Mouse (Mus musculus) MEL (cell line): ENCODE measurements around the gene Slc25a1. TPM values are rescaled to one million over a fixed set of nuclear protein-coding genes. Genes with fewer than 3 reads are reported as not detected.

Source experiments
- DNase-seq: peaks from one replicate; pipeline ENCODE4 v3.0.0; 2011; ENCODE audit warnings: low read depth, low spot score
- H3K27ac ChIP-seq: 2 replicates; pipeline ENCODE4 v1.5.1; 2012; ENCODE audit warnings: low read depth, mild to moderate bottlenecking, control low read depth, low read length, moderate library complexity; ENCODE audit not compliant: control insufficient read depth
- H3K27me3 ChIP-seq, 2 experiments: fragments of 150-350 bp in 1 of 2; sonication (generic) in 1 of 2; 2 replicates each; pipeline ENCODE4 v1.6.1; 2012; ENCODE audit warnings: low read length in 2 of 2, mild to moderate bottlenecking in 2 of 2, improper control_type of control experiment in 1 of 2, moderate library complexity in 1 of 2; ENCODE audit not compliant: insufficient read depth in 2 of 2, control insufficient read depth in 1 of 2
- H3K36me3 ChIP-seq, 2 experiments: 2 replicates each; pipeline ENCODE4 v1.6.1; 2012 to 2014; ENCODE audit warnings: low read length in 2 of 2, improper control_type of control experiment in 1 of 2, inconsistent platforms in 1 of 2, mild to moderate bottlenecking in 1 of 2; ENCODE audit not compliant: insufficient read depth in 2 of 2, control insufficient read depth in 1 of 2
- H3K4me1 ChIP-seq, 2 experiments: fragments of 150-350 bp in 1 of 2; sonication (generic) in 1 of 2; 2 replicates each; pipeline ENCODE4 v1.6.1; 2012; ENCODE audit warnings: low read length in 2 of 2, improper control_type of control experiment in 1 of 2, mild to moderate bottlenecking in 1 of 2; ENCODE audit not compliant: insufficient read depth in 2 of 2, control insufficient read depth in 1 of 2
- H3K4me3 ChIP-seq, 2 experiments: fragments of 150-350 bp in 1 of 2; sonication (generic) in 1 of 2; 2 replicates each; pipeline ENCODE4 v1.5.1; 2012; ENCODE audit warnings: low read depth in 2 of 2, low read length in 2 of 2, mild to moderate bottlenecking in 2 of 2, moderate library complexity in 2 of 2, control low read depth in 1 of 2, improper control_type of control experiment in 1 of 2; ENCODE audit not compliant: control insufficient read depth in 1 of 2, insufficient read depth in 1 of 2
- H3K79me2 ChIP-seq: 2 replicates; pipeline ENCODE4 v1.6.1; 2012; ENCODE audit warnings: mild to moderate bottlenecking, low read length, moderate library complexity; ENCODE audit not compliant: control insufficient read depth, poor library complexity, insufficient read depth
- H3K9ac ChIP-seq: 2 replicates; pipeline ENCODE4 v1.6.1; 2012; ENCODE audit warnings: low read depth, mild to moderate bottlenecking, control low read depth, low read length, moderate library complexity; ENCODE audit not compliant: control insufficient read depth, poor library complexity, severe bottlenecking
- H3K9me3 ChIP-seq: fragments of 150-350 bp; sonication (generic); replicated peaks from 2 replicates; pipeline ENCODE4 v1.6.1; 2012; ENCODE audit warnings: mild to moderate bottlenecking, low read length, improper control_type of control experiment, moderate library complexity; ENCODE audit not compliant: insufficient read depth
- BHLHE40 ChIP-seq: IDR thresholded peaks from 2 replicates; pipeline ENCODE4 v1.6.1; 2012; ENCODE audit warnings: low read depth, mild to moderate bottlenecking, inconsistent platforms, low read length, improper control_type of control experiment, borderline replicate concordance
- CHD1 ChIP-seq: IDR thresholded peaks from 2 replicates; pipeline ENCODE4 v1.6.1; 2012; ENCODE audit warnings: low read depth, mild to moderate bottlenecking, inconsistent platforms, low read length, improper control_type of control experiment
- CHD2 ChIP-seq: IDR thresholded peaks from 2 replicates; pipeline ENCODE4 v1.6.1; 2011; ENCODE audit warnings: low read length, improper control_type of control experiment
- ETS1 ChIP-seq: IDR thresholded peaks from 2 replicates; pipeline ENCODE4 v1.6.1; 2012; ENCODE audit warnings: low read depth, mild to moderate bottlenecking, inconsistent platforms, low read length, improper control_type of control experiment, moderate library complexity
- HCFC1 ChIP-seq: IDR thresholded peaks from 2 replicates; pipeline ENCODE4 v1.6.1; 2012; ENCODE audit warnings: low read depth, mild to moderate bottlenecking, inconsistent platforms, low read length, improper control_type of control experiment, moderate library complexity
- JUND ChIP-seq: IDR thresholded peaks from 2 replicates; pipeline ENCODE4 v1.6.1; 2011; ENCODE audit warnings: low read depth, mild to moderate bottlenecking, improper control_type of control experiment, low read length
- KAT2A ChIP-seq: conservative IDR thresholded peaks from 2 replicates; pipeline ENCODE4 v1.6.1; 2012; ENCODE audit warnings: low read depth, low read length, improper control_type of control experiment, inconsistent platforms
- MAFK ChIP-seq: IDR thresholded peaks from 2 replicates; pipeline ENCODE4 v1.6.1; 2011; ENCODE audit warnings: low read depth, mild to moderate bottlenecking, low read length, improper control_type of control experiment, borderline replicate concordance
- MAX ChIP-seq: IDR thresholded peaks from 2 replicates; pipeline ENCODE4 v1.6.1; 2011; ENCODE audit warnings: low read length, improper control_type of control experiment
- MAZ ChIP-seq: IDR thresholded peaks from 2 replicates; pipeline ENCODE4 v1.6.1; 2012; ENCODE audit warnings: low read depth, mild to moderate bottlenecking, inconsistent platforms, low read length, improper control_type of control experiment
- MXI1 ChIP-seq: IDR thresholded peaks from 2 replicates; pipeline ENCODE4 v1.6.1; 2011; ENCODE audit warnings: mild to moderate bottlenecking, low read depth, low read length, improper control_type of control experiment
- MYB ChIP-seq: IDR thresholded peaks from 2 replicates; pipeline ENCODE4 v1.6.1; 2011; ENCODE audit warnings: mild to moderate bottlenecking, low read depth, low read length, improper control_type of control experiment
- MYC ChIP-seq: IDR thresholded peaks from 2 replicates; pipeline ENCODE4 v1.6.1; 2011; ENCODE audit warnings: low read depth, mild to moderate bottlenecking, low read length, improper control_type of control experiment, moderate library complexity
- NRF1 ChIP-seq: IDR thresholded peaks from 2 replicates; pipeline ENCODE4 v1.6.1; 2014; ENCODE audit warnings: low read depth, mild to moderate bottlenecking, inconsistent platforms, low read length, improper control_type of control experiment, moderate library complexity; ENCODE audit not compliant: poor library complexity, insufficient read depth, severe bottlenecking
- POLR2A ChIP-seq, 2 experiments: IDR thresholded peaks; 2 replicates each; pipeline ENCODE4 v1.6.1; 2011 to 2012; ENCODE audit warnings: low read length in 2 of 2, mild to moderate bottlenecking in 2 of 2, control low read depth in 1 of 2, improper control_type of control experiment in 1 of 2, low read depth in 1 of 2, moderate library complexity in 1 of 2; ENCODE audit not compliant: control insufficient read depth in 1 of 2, insufficient read depth in 1 of 2, poor library complexity in 1 of 2
- RAD21 ChIP-seq: IDR thresholded peaks from 2 replicates; pipeline ENCODE4 v1.6.1; 2011; ENCODE audit warnings: mild to moderate bottlenecking, low read depth, low read length, improper control_type of control experiment
- RCOR1 ChIP-seq: IDR thresholded peaks from 2 replicates; pipeline ENCODE4 v1.6.1; 2012; ENCODE audit warnings: low read depth, mild to moderate bottlenecking, inconsistent platforms, low read length, improper control_type of control experiment
- SIN3A ChIP-seq: IDR thresholded peaks from 2 replicates; pipeline ENCODE4 v1.6.1; 2012; ENCODE audit warnings: low read length, improper control_type of control experiment, inconsistent platforms
- SMC3 ChIP-seq: IDR thresholded peaks from 2 replicates; pipeline ENCODE4 v1.6.1; 2011; ENCODE audit warnings: low read depth, low read length, improper control_type of control experiment
- TAL1 ChIP-seq: IDR thresholded peaks from 2 replicates; pipeline ENCODE4 v1.6.1; 2012; ENCODE audit warnings: mild to moderate bottlenecking, inconsistent platforms, low read length, moderate library complexity, mixed read lengths
- USF1 ChIP-seq: IDR thresholded peaks from 2 replicates; pipeline ENCODE4 v1.6.1; 2014; ENCODE audit warnings: low read depth, mild to moderate bottlenecking, inconsistent platforms, low read length, improper control_type of control experiment, moderate library complexity
- ZC3H11A ChIP-seq: IDR thresholded peaks from 2 replicates; pipeline ENCODE4 v1.6.1; 2012; ENCODE audit warnings: low read depth, mild to moderate bottlenecking, inconsistent platforms, low read length, improper control_type of control experiment
- ZKSCAN1 ChIP-seq: IDR thresholded peaks from 2 replicates; pipeline ENCODE4 v1.6.1; 2012; ENCODE audit warnings: low read depth, mild to moderate bottlenecking, inconsistent platforms, low read length, improper control_type of control experiment, moderate library complexity
- ZMIZ1 ChIP-seq: IDR thresholded peaks from 2 replicates; pipeline ENCODE4 v1.6.1; 2012; ENCODE audit warnings: low read depth, mild to moderate bottlenecking, inconsistent platforms, low read length, improper control_type of control experiment, moderate library complexity
- polyA plus RNA-seq, 2 experiments: library from polyadenylated mRNA; stranded (reverse) in 1 of 2; unstranded in 1 of 2; fragments of >175 nt in 1 of 2; fragments of >200 nt in 1 of 2; gene quantifications; 2 replicates each; pipeline versions ENCODE4 v1.2.1 to v1.2.4; 2012; ENCODE audit warnings: low replicate concordance in 2 of 2, low read depth in 1 of 2; ENCODE audit not compliant: insufficient read length in 2 of 2, insufficient read depth in 1 of 2, missing spikeins in 1 of 2
- total RNA-seq: library from RNA; depleted of rRNA; stranded (reverse); fragments of 300-350 nt; gene quantifications from 2 replicates; pipeline ENCODE4 v1.2.3, GENCODE M21; 2012

Slc25a1 gene
- total and polyA plus RNA-seq, 3 experiments = 114 to 184 TPM; not detected in 1

DNA sequence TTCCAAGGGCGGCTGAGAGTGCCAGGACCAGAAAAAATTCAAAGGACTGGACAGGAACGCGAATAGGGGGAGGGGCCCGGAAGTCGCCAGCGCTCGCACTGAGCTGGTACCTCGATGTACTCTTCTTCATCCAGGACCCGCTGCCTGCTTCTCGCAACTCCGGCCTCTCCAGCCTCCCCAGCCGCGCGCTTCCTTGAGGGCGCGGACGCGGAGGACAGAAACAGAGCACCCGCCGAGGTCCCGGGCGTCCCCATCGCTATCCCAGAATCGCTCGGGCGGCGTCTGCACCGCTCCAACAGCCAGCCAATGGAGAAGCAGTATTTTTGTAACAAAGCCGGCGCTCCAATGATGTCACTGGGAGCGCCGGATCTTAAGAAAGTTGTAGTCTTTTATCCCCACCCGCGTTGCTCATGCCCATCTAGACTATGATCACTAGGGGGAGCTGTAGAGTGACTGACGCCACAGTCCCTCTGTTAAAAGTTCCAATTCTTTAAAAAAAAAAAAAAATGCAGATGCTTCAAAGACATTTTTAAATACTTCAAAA, 16.9 kb downstream of the Slc25a1 start, which contains the start of gene Ess2 (continued):
- TF ChIP-seq MYC (peak; percentile 72; the same call in 1 of the 2 replicates), CHD1 (no peak), MAFK (no peak), MYB (no peak), MAX (peak; percentile 54), ETS1 (no peak), KAT2A (peak; percentile 87), MAZ (no peak; the same call in 1 of the 2 replicates), RCOR1 (no peak), SIN3A (peak; percentile 97), TAL1 (no peak), ZMIZ1 (no peak; the same call in 1 of the 2 replicates), MXI1 (peak; percentile 89), POLR2A (IDR thresholded peaks at IDR 0.05; ENCODE audit: control insufficient read depth in 1 of 2, insufficient read depth in 1 of 2, low read depth in 1 of 2, low read length in 2 of 2, poor library complexity in 1 of 2) (peak; percentile 78 to 80), ZKSCAN1 (no peak), BHLHE40 (no peak), RAD21 (peak; percentile 84), ZC3H11A (peak; percentile 80), USF1 (no peak), NRF1 (no peak), JUND (no peak), CHD2 (no peak), HCFC1 (peak; percentile 98), SMC3 (peak; percentile 93)

- Histone ChIP-seq H3K36me3 (peaks cover 0 to 2% of the 10 kb centered on the region in 2 experiments; a peak in 1 of 4 replicates), H3K9me3 (no peaks in the 10 kb centered on the region), H3K4me1 (no peaks in the 10 kb centered on the region), H3K79me2 (no peaks in the 10 kb centered on the region), H3K27ac (no peak within 1 kb of the TSS), H3K27me3 (no peaks in the 10 kb centered on the region), H3K4me3 (no peak within 1 kb of the TSS), H3K9ac (no peak within 1 kb of the TSS)
- no peak for DNase-seq
- no peak for TF ChIP-seq USF1
Observed at GRCm38 (mm10) chr16:17898462-17898861, 29.6 kb downstream of the Slc25a1 start, which contains the start of the genes Dgcr2 and Tssk2. TSS of gene Dgcr2 (minus strand) at chr16:17898562. TSS of gene Tssk2 (plus strand) at chr16:17898637.
